Mouse (Mus musculus): ENCODE data around the gene Kcnb1.

Kcnb1 gene

DNA sequence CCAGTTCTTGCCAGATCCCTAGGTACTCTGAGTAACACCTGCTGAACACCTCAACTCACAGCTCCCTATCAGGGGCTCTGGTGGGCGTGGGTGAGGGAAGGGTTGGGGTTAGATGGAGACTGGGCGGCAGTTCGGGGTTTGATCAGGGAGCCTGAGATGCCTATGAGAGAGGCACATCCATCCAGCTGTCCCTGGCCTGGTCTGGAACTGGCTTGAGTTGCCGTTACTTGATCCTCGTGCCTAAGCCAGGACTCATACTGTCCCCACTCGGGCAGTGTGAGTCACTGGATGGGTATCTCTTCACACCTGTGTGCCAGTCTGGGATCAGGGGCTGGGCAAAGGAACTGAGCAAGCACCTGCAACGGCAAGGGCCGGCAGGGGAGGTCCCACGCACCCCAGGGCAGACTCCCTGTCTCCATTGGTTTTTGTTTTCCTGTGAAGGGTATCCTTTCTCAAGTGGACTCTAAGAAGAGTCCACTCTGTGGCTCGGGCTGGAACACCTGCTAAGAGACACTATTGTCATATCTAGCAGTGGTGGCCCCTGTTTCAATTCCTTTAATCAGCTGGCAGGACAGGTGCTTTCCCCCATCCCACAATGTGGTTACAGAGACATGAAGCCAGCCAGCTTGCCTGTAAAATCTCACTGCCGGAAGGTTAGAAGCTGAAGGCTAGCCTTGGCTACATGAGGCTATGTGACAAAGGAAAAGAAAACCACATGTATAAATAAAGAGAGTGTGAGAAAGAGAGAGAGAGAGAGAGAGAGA is 112.6 kb downstream of the Kcnb1 start:
- DNase-seq: no peak

DNA sequence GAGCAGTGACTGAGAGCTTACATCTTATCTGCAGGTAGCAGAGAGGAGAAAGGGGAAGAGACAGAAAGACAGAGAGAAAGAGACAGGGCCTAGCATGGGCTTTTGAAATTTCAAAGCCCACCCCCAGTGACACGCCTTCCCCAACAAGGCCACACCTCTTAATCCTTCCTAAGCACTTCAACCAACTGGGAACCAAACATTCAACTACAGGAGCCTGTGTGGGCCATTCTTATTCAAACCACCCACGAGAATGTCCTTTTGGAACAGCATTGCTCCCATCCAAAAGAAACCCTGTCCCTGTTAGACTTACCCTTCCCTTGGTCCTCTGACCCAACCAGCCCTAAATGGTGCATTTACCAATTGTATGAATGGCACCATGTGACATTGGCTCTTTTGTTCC is 113.2 kb downstream of the Kcnb1 start:
- DNase-seq: no peak

GRCm38 (mm10) chr2:167076352-167076751 is 113.6 kb downstream of the Kcnb1 start:
- no peak for DNase-seq

DNA sequence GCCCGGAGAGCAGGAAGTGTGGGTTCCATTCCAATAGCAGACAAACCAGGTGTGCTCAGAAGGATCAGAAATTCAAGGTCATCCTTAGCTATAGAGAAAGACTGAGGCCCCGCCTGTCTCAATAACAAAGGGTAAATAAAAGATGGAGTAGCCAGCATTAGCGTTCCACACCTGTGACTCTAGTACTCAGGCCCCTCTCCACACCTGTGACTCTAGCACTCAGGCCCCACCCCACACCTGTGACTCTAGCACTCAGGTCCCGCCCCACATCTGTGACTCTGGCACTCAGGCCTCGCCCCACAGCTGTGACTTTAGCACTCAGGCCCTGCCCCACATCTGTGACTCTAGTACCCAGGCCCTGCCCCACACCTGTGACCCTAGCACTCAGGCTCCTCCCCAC is 115.4 kb downstream of the Kcnb1 start:
- no peak for DNase-seq

- DNase-seq: peak; percentile 94
Observed at GRCm38 (mm10) chr2:167071641-167072601, 118.0 kb downstream of the Kcnb1 start.

- DNase-seq: no peak
Observed at GRCm38 (mm10) chr2:167071266-167071640, 118.7 kb downstream of the Kcnb1 start.

- DNase-seq: no peak
Observed at GRCm38 (mm10) chr2:167070341-167070740, 119.6 kb downstream of the Kcnb1 start.

- no peak for DNase-seq
Observed at GRCm38 (mm10) chr2:167067575-167067974, 122.4 kb downstream of the Kcnb1 start.

- DNase-seq: no peak
Observed at GRCm38 (mm10) chr2:167066528-167067516, 123.1 kb downstream of the Kcnb1 start.

- no peak for DNase-seq
Observed at GRCm38 (mm10) chr2:167066031-167066430, 123.9 kb downstream of the Kcnb1 start.

DNA sequence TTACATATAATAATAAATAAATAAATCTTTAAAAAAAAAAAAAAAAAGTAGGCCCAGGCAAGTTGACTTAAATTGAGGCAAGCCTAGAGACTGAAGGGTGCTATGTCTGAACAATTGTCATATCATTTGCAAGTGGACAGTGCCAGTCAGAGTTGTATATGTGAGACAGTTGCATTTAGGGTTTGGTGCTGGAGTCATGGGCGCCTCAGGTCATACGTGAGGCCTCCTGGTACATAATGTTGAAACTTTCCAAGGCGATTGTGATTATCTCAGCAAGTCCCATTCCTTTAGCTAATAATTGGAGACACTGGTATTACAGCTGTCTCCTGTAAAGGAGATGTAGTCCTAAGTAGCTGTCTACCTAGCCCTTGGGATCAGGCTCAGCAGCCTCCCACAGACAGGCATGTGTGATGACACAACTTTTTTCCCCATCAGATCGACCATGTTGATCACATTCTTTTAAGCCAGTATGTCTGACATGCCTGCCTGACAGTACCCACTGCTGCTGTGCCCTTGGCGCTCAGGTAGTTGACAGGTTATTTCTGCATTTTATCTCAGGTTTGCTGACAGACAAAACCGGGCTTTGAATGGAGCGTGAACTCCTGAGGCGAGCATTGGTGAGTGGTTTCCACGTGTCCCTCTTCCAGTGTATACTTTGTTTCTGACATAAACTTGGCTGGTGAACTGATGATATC is 125.2 kb downstream of the Kcnb1 start:
- DNase-seq: no peak

GRCm38 (mm10) chr2:167063906-167064496 is 126.0 kb downstream of the Kcnb1 start:
- no peak for DNase-seq

DNA sequence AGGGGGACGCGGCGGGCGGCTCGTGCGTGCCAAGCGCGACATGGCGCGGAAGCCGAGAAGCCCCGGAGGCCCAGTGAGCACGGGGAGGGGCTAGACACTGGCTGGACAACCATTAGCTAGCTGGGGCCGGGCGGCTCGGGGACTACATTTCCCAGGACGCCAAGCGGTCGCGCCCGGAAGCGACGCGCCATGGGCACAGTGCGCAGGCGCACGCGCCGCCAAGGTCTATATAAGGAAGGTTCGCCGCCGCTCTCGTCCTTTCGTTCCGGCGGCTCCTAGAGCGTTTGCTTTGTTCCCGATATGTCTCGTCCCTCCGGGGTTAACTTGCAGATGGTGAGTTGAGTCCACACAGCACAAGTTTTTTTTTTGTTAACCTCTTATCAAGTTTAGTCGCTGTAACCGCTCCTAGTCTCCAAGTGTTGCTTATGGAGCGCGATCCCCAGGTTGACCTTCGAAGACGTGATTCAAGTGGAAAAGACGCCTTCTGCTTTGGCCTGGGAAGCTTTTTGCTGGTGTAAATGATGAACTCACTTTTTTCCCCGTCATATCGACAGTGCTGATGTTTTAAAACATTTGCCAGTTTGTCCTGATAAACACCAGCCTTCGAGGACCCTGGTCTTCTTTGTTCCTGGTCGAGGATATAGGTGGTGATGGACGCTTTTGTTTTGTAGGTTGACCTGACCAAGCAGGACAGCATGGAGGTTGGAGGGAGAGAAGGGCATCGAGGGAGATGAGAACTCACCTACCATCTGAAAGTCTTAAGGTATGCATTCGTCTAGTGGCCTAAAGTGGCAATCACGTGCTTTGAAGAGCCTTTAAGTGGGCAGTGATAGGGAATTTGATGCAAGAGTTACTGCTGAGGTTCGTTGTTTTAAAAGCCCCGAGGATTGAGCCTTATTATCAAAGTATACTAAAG is 126.7 kb downstream of the Kcnb1 start, which contains the start of gene Znfx1:
Znfx1 (minus strand) TSS at position 51 of the 916 bp plus-strand sequence.
- DNase-seq: peak; percentile 95

- DNase-seq: peak; percentile 92
Observed at GRCm38 (mm10) chr2:167062497-167062911, 127.5 kb downstream of the Kcnb1 start.

- DNase-seq: no peak
Observed at GRCm38 (mm10) chr2:167061381-167062034, 128.4 kb downstream of the Kcnb1 start.

DNA sequence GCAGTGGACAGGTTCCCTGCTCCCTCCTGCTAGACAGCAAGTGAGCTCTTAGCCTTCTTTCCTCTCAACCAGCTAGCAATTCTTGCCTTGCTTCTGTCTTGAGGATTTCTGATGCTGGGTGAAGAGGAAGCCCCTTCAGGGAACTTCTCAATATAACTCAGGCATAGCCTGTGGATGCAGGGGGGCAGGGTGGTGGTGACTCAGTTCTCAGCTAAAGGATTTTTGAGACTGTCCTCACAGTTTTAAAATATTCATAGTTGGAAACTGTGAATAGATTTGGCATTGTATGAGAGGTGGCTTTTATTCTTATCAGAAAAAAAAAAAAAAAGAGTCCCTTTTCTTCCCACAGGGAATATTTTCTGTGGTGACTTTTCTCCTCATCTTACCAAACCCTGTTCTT is 129.2 kb downstream of the Kcnb1 start:
- no peak for DNase-seq

GRCm38 (mm10) chr2:167060360-167060759 is 129.6 kb downstream of the Kcnb1 start:
- DNase-seq: no peak

DNA sequence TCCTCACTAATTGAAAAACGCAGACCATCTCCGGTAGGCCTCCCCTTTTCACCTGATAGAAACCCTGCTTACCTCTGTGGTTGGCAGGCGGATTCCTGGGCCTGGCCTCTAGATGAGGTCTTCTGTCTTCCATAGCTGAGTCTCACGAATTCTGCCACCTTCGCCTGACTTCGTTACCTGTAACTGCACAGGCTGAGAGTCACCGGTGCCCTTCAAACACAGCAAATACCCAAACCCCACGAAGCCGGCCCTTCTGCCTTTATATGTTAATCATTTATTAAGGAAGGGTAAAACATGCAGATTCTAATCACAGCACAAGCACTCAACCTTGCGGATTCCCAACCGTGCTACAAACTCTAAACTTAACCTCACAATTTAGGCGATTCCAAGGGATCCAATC is 130.0 kb downstream of the Kcnb1 start:
- no peak for DNase-seq

DNA sequence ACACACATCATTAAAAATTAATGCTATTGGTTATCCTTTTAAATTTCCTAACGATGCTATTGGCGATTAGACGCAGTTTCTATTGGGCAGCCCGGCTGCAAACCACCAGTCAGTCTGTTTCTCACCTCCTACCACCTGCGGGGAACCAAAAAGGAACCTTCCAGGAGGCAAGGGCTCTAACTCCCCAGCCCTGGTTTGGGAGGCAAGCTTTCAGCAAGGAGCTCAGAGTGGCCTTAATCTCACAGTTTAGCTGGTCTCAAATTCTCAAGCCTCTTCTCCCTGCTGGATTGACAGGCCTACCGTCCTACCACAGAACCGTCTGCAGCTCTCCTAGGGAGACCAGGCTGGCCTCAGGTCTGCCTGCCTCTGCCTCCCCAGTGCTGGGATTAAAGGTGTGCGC is 130.4 kb downstream of the Kcnb1 start:
- DNase-seq: no peak

Data from right cerebral cortex, adult 18-20 months (tissue).